Mouse (Mus musculus): ENCODE data around the gene Gcn1l1. TPM values are rescaled to one million over a fixed set of nuclear protein-coding genes. Genes with fewer than 3 reads are reported as not detected.

Gene Gcn1l1
- polyA plus RNA-seq, 1 experiment from 2014 or later, result 40.3 TPM

DNA sequence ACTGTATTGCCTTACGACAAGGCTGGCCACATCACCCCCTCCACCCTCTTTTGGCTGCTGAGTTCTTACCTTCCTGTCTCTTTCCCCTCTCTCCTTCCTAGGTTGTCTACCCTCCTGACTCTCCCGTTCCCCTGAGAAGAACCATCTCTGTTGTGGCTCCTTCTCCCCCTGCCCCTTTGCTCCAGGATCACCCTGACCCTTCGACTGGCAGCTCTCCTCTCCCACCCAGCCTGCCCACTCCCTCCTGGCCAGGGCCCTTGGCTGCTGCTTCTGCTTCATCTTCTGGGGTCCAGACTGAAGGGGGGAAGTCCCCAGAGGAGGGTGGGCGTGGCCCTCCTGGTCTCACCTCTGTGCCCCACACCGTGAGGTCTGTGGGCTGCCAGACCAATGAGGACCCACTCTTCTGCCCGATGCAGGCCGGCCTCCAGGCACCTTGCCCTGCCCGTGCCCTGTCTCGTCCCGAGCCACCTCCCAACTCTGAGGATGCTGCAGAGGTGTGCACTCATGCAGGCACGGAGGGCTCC, 14.5 kb upstream of the Gcn1l1 start:
- ATAC-seq (ENCODE audit: low read depth) (no peak), DNase-seq (ENCODE audit: low spot score) (no peak)
- no peak overlapping the region for H3K9ac ChIP-seq (ENCODE audit: low read depth, low read length)
- no peaks in the 10 kb centered on the region for H3K9me3 ChIP-seq (ENCODE audit: control insufficient read depth, low read length)
- 78% methylated on average over 11 of the region's 11 CpGs for WGBS
- no peak overlapping the region for H3K27ac ChIP-seq (replicated peaks; ENCODE audit: low read depth, low read length)
- H3K4me2 ChIP-seq (ENCODE audit: low read depth, low read length), result no peak overlapping the region
- peaks cover 79% of the 10 kb centered on the region for H3K36me3 ChIP-seq (ENCODE audit: control insufficient read depth, insufficient read depth, low read length)
- no peaks in the 10 kb centered on the region for H3K4me1 ChIP-seq (ENCODE audit: control insufficient read depth, insufficient read depth, low read length)
- no peak overlapping the region for H3K4me3 ChIP-seq (ENCODE audit: low read depth, low read length)
- no peaks in the 10 kb centered on the region for H3K27me3 ChIP-seq (replicated peaks; ENCODE audit: control insufficient read depth, insufficient read depth, low read length)

DNA sequence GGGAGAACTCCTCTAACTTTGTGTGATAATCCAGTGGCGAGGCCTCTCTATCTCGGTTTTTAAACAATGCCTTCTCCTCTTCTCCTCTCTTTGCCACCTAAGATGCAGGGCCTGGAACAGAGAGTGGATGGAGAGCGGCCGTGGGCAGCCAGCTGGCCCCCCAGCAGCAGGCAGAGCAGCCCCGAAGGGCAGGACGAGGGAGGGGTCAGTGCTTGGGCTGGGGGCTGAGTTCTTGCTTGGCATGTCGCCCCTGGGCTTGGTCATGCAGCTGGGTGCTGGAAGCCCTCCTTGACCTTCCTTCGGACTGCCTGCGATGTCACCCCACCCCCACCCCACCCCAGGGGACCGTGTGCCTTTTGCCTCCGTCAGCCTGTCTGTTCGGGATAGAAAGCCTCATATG, 13.7 kb upstream of the Gcn1l1 start:
- H3K4me1 ChIP-seq (ENCODE audit: control insufficient read depth, insufficient read depth, low read length), result no peaks in the 10 kb centered on the region
- no peak for ATAC-seq (ENCODE audit: low read depth)
- WGBS, result 78% methylated on average over 11 of the region's 12 CpGs
- H3K9me3 ChIP-seq (ENCODE audit: control insufficient read depth, low read length), result no peaks in the 10 kb centered on the region
- no peaks in the 10 kb centered on the region for H3K27me3 ChIP-seq (replicated peaks; ENCODE audit: control insufficient read depth, insufficient read depth, low read length)
- H3K4me3 ChIP-seq (ENCODE audit: low read depth, low read length), result no peak overlapping the region
- no peak overlapping the region for H3K9ac ChIP-seq (ENCODE audit: low read depth, low read length)
- no peak for DNase-seq (ENCODE audit: low spot score)
- peaks cover 73% of the 10 kb centered on the region for H3K36me3 ChIP-seq (ENCODE audit: control insufficient read depth, insufficient read depth, low read length)
- H3K4me2 ChIP-seq (ENCODE audit: low read depth, low read length), result no peak overlapping the region
- no peak overlapping the region for H3K27ac ChIP-seq (replicated peaks; ENCODE audit: low read depth, low read length)

DNA sequence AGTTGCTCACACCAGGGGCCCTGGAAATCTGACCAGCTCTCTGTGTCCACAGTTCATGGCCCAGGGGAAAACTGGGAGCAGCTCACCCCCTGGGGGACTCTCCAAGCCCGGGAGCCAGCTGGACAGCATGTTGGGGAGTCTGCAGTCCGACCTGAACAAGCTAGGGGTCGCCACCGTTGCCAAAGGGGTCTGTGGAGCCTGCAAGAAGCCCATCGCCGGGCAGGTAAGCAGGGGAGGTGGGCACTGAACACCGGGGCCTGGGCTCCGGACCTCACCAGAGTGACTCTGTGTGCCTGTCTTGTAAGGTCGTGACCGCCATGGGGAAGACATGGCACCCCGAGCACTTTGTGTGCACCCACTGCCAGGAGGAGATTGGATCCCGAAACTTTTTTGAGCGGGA, 13.3 kb upstream of the Gcn1l1 start:
- Histone ChIP-seq H3K36me3 (ENCODE audit: control insufficient read depth, insufficient read depth, low read length) (peaks cover 69% of the 10 kb centered on the region), H3K9me3 (ENCODE audit: control insufficient read depth, low read length) (no peaks in the 10 kb centered on the region), H3K27ac (replicated peaks; ENCODE audit: low read depth, low read length) (no peak overlapping the region), H3K27me3 (replicated peaks; ENCODE audit: control insufficient read depth, insufficient read depth, low read length) (no peaks in the 10 kb centered on the region), H3K4me3 (ENCODE audit: low read depth, low read length) (no peak overlapping the region), H3K4me2 (ENCODE audit: low read depth, low read length) (no peak overlapping the region), H3K4me1 (ENCODE audit: control insufficient read depth, insufficient read depth, low read length) (no peaks in the 10 kb centered on the region), H3K9ac (ENCODE audit: low read depth, low read length) (no peak overlapping the region)
- WGBS, result 89% methylated on average over 13 of the region's 13 CpGs
- DNase-seq (ENCODE audit: low spot score) (no peak), ATAC-seq (ENCODE audit: low read depth) (no peak)

DNA sequence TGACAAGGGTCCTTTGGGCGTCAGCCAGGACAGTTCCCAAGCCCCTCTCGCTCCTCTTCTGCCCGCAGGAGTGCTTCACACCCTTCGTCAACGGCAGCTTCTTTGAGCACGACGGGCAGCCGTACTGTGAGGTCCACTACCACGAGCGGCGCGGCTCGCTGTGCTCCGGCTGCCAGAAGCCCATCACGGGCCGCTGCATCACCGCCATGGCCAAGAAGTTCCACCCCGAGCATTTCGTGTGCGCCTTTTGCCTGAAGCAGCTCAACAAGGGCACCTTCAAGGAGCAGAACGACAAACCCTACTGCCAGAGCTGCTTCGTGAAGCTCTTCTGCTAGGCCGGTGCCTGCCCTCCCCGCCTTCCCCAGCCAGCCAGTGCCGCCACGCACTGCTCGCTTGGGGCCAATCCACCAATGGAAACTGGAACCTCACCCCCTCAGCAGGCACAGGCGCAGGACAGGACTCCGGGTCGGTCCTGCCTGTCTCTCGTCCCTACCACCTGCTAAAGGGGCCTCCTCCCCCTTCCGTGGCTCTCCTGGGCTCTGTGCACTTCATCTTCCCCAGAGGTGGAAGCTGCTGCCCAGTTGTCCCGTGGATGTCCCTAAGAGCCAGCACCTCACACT, 11.1 kb upstream of the Gcn1l1 start:
- no peak for DNase-seq (ENCODE audit: low spot score)
- H3K27me3 ChIP-seq (replicated peaks; ENCODE audit: control insufficient read depth, insufficient read depth, low read length), result no peaks in the 10 kb centered on the region
- 87% methylated on average over 33 of the region's 33 CpGs for WGBS
- H3K36me3 ChIP-seq (ENCODE audit: control insufficient read depth, insufficient read depth, low read length), result peaks cover 48% of the 10 kb centered on the region
- H3K4me1 ChIP-seq (ENCODE audit: control insufficient read depth, insufficient read depth, low read length), result no peaks in the 10 kb centered on the region
- H3K9ac ChIP-seq (ENCODE audit: low read depth, low read length), result no peak overlapping the region
- no peak overlapping the region for H3K4me3 ChIP-seq (ENCODE audit: low read depth, low read length)
- H3K27ac ChIP-seq (replicated peaks; ENCODE audit: low read depth, low read length), result no peak overlapping the region
- H3K9me3 ChIP-seq (ENCODE audit: control insufficient read depth, low read length), result no peaks in the 10 kb centered on the region
- no peak for ATAC-seq (ENCODE audit: low read depth)
- H3K4me2 ChIP-seq (ENCODE audit: low read depth, low read length), result no peak overlapping the region

DNA sequence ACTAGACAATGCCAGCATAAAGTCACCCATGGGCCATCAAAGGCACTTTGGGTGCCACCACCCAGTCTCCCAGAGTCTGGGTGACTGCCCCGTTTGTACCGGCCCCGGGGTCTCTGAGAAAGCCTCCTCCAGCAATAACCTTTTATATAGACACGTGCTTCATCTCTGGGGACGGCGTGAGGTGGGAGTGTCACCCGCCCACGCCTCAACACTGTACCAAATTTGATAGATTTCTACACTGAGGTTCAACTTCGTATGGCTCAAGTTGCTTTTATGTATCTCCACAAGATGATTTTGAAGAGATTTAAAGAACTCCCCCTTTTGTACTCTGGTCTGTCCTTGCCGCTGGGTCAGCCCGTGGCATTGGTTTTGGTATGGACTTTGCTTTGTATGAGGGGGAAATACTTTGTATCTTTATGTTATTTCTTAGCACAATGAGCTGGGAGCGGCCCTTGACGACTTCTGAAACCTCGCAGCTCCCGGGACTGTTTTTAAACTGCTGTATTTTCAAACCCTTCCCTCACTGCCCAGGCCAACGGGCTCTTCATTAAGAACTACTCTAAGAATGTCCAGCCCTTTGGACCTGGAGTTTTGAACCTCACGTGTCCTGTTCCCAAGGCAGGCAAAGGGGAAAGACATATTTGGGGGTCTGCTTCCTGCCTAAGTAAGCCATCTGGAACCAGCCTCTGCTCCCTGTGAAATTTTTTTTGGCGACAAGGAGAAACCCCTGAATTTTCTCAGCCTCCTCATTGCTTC, 10.3 kb upstream of the Gcn1l1 start:
- DNase-seq (ENCODE audit: low spot score), result no peak
- H3K27ac ChIP-seq (replicated peaks; ENCODE audit: low read depth, low read length), result no peak overlapping the region
- H3K9ac ChIP-seq (ENCODE audit: low read depth, low read length), result no peak overlapping the region
- no peak overlapping the region for H3K4me3 ChIP-seq (ENCODE audit: low read depth, low read length)
- H3K9me3 ChIP-seq (ENCODE audit: control insufficient read depth, low read length), result no peaks in the 10 kb centered on the region
- no peak overlapping the region for H3K4me2 ChIP-seq (ENCODE audit: low read depth, low read length)
- no peaks in the 10 kb centered on the region for H3K4me1 ChIP-seq (ENCODE audit: control insufficient read depth, insufficient read depth, low read length)
- peaks cover 44% of the 10 kb centered on the region for H3K36me3 ChIP-seq (ENCODE audit: control insufficient read depth, insufficient read depth, low read length)
- H3K27me3 ChIP-seq (replicated peaks; ENCODE audit: control insufficient read depth, insufficient read depth, low read length), result no peaks in the 10 kb centered on the region
- no peak for ATAC-seq (ENCODE audit: low read depth)
- 90% methylated on average over 18 of the region's 18 CpGs for WGBS

DNA sequence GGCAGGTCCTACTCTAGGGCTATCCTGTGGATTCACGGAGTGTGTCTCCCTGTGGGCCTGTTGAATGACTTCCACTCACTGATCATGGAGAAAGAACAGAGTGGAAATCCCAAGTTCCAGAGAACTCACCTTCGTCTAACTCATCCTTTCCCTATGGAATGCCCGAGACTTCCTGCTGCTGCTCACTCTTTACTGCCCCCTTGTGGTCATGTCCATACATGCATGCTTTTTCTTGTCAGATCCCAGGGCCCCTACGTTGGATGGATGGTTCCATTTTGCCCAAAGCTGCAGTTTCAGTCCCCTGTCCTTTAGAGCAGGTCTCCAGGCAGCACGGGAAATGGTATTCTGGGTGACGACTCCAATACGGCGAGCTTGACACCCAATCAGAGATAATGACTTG, 8.8 kb upstream of the Gcn1l1 start:
- ATAC-seq (ENCODE audit: low read depth) (no peak), DNase-seq (ENCODE audit: low spot score) (peak; percentile 81)
- Histone ChIP-seq H3K27me3 (replicated peaks; ENCODE audit: control insufficient read depth, insufficient read depth, low read length) (no peaks in the 10 kb centered on the region), H3K27ac (replicated peaks; ENCODE audit: low read depth, low read length) (no peak overlapping the region), H3K4me1 (ENCODE audit: control insufficient read depth, insufficient read depth, low read length) (peaks cover 5% of the 10 kb centered on the region; the same call in 1 of the 2 replicates), H3K9me3 (ENCODE audit: control insufficient read depth, low read length) (no peaks in the 10 kb centered on the region), H3K36me3 (ENCODE audit: control insufficient read depth, insufficient read depth, low read length) (peaks cover 51% of the 10 kb centered on the region), H3K9ac (ENCODE audit: low read depth, low read length) (no peak overlapping the region), H3K4me3 (ENCODE audit: low read depth, low read length) (no peak overlapping the region), H3K4me2 (ENCODE audit: low read depth, low read length) (no peak overlapping the region)
- WGBS, result 5% methylated on average over 8 of the region's 8 CpGs

DNA sequence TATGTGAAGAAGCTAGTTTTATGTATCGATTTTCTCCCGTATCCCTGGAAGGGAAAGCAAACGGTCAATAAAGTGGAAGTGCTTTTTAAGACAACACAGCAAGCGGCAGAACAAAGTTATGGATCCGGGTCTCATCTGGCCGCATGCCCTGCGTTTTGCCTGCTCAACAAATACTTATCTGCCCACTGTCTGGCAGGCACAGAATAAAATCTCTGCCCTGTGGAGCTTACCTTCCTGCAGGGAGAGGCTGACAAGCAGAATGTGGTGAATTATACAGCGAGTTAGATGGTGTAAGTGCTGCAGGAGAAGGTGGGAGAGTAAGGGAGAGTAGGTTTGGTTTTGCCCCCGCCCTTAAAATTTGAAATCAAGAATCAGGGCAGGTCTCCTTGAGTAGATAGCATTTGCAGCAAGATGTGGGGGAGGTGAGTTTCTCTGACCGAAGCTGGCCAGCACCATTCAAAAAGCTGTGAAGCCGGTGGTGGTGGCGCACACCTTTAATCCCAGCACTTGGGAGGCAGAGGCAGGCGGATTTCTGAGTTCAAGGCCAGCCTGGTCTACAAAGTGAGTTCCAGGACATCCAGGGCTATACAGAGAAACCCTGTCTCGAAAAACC, 6.8 kb upstream of the Gcn1l1 start:
- Histone ChIP-seq H3K4me3 (ENCODE audit: low read depth, low read length) (no peak overlapping the region), H3K4me2 (ENCODE audit: low read depth, low read length) (no peak overlapping the region), H3K36me3 (ENCODE audit: control insufficient read depth, insufficient read depth, low read length) (peaks cover 55% of the 10 kb centered on the region), H3K27ac (replicated peaks; ENCODE audit: low read depth, low read length) (no peak overlapping the region), H3K9me3 (ENCODE audit: control insufficient read depth, low read length) (no peaks in the 10 kb centered on the region), H3K27me3 (replicated peaks; ENCODE audit: control insufficient read depth, insufficient read depth, low read length) (no peaks in the 10 kb centered on the region), H3K4me1 (ENCODE audit: control insufficient read depth, insufficient read depth, low read length) (peaks cover 5% of the 10 kb centered on the region; the same call in 1 of the 2 replicates), H3K9ac (ENCODE audit: low read depth, low read length) (no peak overlapping the region)
- WGBS, result 92% methylated on average over 14 of the region's 14 CpGs
- DNase-seq (ENCODE audit: low spot score) (no peak), ATAC-seq (ENCODE audit: low read depth) (no peak)

DNA sequence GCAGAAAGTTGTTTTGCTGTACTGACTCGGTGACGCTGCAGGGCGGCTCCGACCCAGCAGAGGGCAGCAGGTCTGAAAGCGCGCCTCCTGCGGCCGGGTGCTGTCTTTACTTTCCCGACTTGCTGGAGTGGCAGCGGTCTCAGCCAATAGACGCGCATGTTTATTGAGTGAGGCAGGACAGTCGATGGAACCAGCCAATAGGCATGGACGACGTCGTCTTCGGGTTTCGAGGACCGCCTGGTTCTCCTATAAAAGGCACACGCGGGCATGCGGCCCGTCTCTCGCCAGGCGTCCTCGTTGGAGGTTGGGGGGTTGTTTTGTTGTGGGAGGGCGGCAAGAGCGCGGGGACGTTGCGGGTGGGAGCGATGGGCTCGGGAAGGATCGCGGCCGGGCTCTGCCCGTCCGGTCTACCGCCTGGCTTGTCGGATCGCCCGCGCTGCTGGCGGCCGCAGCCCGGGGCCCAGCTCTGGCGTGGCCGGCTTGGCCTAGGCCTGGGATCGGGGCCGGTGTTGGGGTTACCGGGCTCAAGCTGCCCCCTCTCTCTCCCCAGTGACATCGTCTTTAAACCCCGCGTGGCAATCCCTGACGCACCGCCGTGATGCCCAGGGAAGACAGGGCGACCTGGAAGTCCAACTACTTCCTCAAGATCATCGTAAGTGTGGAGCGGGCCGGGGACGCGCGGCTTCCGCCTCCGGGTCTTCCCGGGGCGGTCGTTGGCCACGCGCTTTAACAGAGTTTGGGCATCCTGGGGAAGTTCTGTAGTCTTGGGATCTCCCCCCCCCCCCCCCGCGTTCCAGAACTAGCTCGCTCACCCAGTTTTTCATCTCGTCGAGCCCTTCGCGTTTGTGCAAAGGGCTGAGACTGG, 5.6 kb upstream of the Gcn1l1 start, which contains the start of gene Rplp0:
Gene Rplp0, plus strand, starts transcription at position 231 of the 865 bp plus-strand sequence.
- Histone ChIP-seq H3K4me3 (ENCODE audit: low read depth, low read length) (peak within 1 kb of the TSS; percentile 87), H3K9me3 (ENCODE audit: control insufficient read depth, low read length) (no peaks in the 10 kb centered on the region), H3K4me1 (ENCODE audit: control insufficient read depth, insufficient read depth, low read length) (peaks cover 5% of the 10 kb centered on the region; the same call in 1 of the 2 replicates), H3K27ac (replicated peaks; ENCODE audit: low read depth, low read length) (peak within 1 kb of the TSS; percentile 90), H3K36me3 (ENCODE audit: control insufficient read depth, insufficient read depth, low read length) (peaks cover 51% of the 10 kb centered on the region), H3K27me3 (replicated peaks; ENCODE audit: control insufficient read depth, insufficient read depth, low read length) (no peaks in the 10 kb centered on the region), H3K9ac (ENCODE audit: low read depth, low read length) (peak within 1 kb of the TSS; percentile 98), H3K4me2 (ENCODE audit: low read depth, low read length) (peak within 1 kb of the TSS; percentile 87)
- ATAC-seq (ENCODE audit: low read depth) (peak; percentile 99), DNase-seq (ENCODE audit: low spot score) (peak; percentile 99)
- WGBS, result 2% methylated on average over 54 of the region's 78 CpGs
